Mouse (Mus musculus) hindbrain, embryonic 14.5 days (tissue): ENCODE results near the gene Kel. TPM values are rescaled to one million over a fixed set of nuclear protein-coding genes. Genes with fewer than 3 reads are reported as not detected.

Experiments used
- ATAC-seq: fragments of 200-750 bp; cut with Nextera tagmentation; 2 replicates; pipeline ENCODE4 v1.8.0; 2017; ENCODE audit warnings: moderate number of reproducible peaks, mild to moderate bottlenecking, moderate TSS enrichment, moderate library complexity; ENCODE audit not compliant: low FRiP score
- DNase-seq: peaks from one replicate; pipeline ENCODE4 v3.0.0-alpha.2; 2015; ENCODE audit warnings: low spot score
- H3K27ac ChIP-seq: fragments of 300-500 bp; sonication (generic); 2 replicates; pipeline ENCODE4 v1.5.1; 2014; ENCODE audit warnings: mild to moderate bottlenecking, moderate library complexity
- H3K27me3 ChIP-seq: fragments of 300-500 bp; sonication (generic); 2 replicates; pipeline ENCODE4 v1.6.1; 2014; ENCODE audit warnings: mild to moderate bottlenecking, low read length, mixed read lengths; ENCODE audit not compliant: control insufficient read depth, insufficient read depth
- H3K36me3 ChIP-seq: fragments of 300-500 bp; sonication (generic); replicated peaks from 2 replicates; pipeline ENCODE4 v1.6.1; 2014; ENCODE audit not compliant: control insufficient read depth, insufficient read depth
- H3K4me1 ChIP-seq: fragments of 300-500 bp; sonication (generic); replicated peaks from 2 replicates; pipeline ENCODE4 v1.6.1; 2014; ENCODE audit warnings: antibody characterized with exemption, low read length, mixed read lengths; ENCODE audit not compliant: control insufficient read depth, insufficient read depth
- H3K4me2 ChIP-seq: fragments of 300-500 bp; sonication (generic); replicated peaks from 2 replicates; pipeline ENCODE4 v1.6.1; 2014; ENCODE audit warnings: mild to moderate bottlenecking, moderate library complexity
- H3K4me3 ChIP-seq: fragments of 300-500 bp; sonication (generic); replicated peaks from 2 replicates; pipeline ENCODE4 v1.5.1; 2014; ENCODE audit warnings: mild to moderate bottlenecking, low read length
- H3K9ac ChIP-seq: fragments of 300-500 bp; sonication (generic); 2 replicates; pipeline ENCODE4 v1.6.1; 2014
- H3K9me3 ChIP-seq: fragments of 300-500 bp; sonication (generic); 2 replicates; pipeline ENCODE4 v1.6.1; 2016; ENCODE audit warnings: low read length; ENCODE audit not compliant: control insufficient read depth
- WGBS: fragments of 180-500 bp; shearing (Covaris S2); extraction: QIAGEN DNeasy Blood & Tissue Kit; methylation state at CpG from one replicate; pipeline ENCODE4 v1.1.7; 2014; 5-methylcytosine and 5-hydroxymethylcytosine counted together
- polyA plus RNA-seq: library from polyadenylated mRNA; unstranded; fragments of >200 nt; fragmentation: Nextera tagmentation; extraction: Ambion mirVana; gene quantifications from 2 replicates; pipeline ENCODE4 v1.2.1, GENCODE M21; 2014

The Kel gene
- polyA plus RNA-seq, 1 experiment from 2014 or later: 0.39 TPM

GRCm38 (mm10) chr6:41658487-41658886 lies 45.7 kb downstream of the Kel start:
- Histone ChIP-seq H3K4me1 (no peaks in the 10 kb centered on the region), H3K4me3 (no peak overlapping the region), H3K27ac (no peak overlapping the region), H3K36me3 (no peaks in the 10 kb centered on the region), H3K9me3 (no peaks in the 10 kb centered on the region), H3K4me2 (no peak overlapping the region), H3K27me3 (no peaks in the 10 kb centered on the region), H3K9ac (no peak overlapping the region)
- ATAC-seq: no peak
- WGBS: 95% methylated on average over 1 of the region's 1 CpGs
- no peak for DNase-seq

GRCm38 (mm10) chr6:41654648-41655047 lies 49.5 kb downstream of the Kel start:
- no peaks in the 10 kb centered on the region for H3K36me3 ChIP-seq
- no peak overlapping the region for H3K4me3 ChIP-seq
- H3K9me3 ChIP-seq: no peaks in the 10 kb centered on the region
- H3K4me2 ChIP-seq: no peak overlapping the region
- no peaks in the 10 kb centered on the region for H3K27me3 ChIP-seq
- ATAC-seq (no peak), DNase-seq (no peak)
- H3K27ac ChIP-seq: no peak overlapping the region
- H3K9ac ChIP-seq: no peak overlapping the region
- 91% methylated on average over 8 of the region's 8 CpGs for WGBS
- H3K4me1 ChIP-seq: no peaks in the 10 kb centered on the region

GRCm38 (mm10) chr6:41653173-41653572 lies 51.0 kb downstream of the Kel start:
- Histone ChIP-seq H3K4me3 (no peak overlapping the region), H3K4me1 (no peaks in the 10 kb centered on the region), H3K27ac (no peak overlapping the region), H3K27me3 (no peaks in the 10 kb centered on the region), H3K9me3 (no peaks in the 10 kb centered on the region), H3K9ac (no peak overlapping the region), H3K4me2 (no peak overlapping the region), H3K36me3 (no peaks in the 10 kb centered on the region)
- ATAC-seq: no peak
- WGBS: 96% methylated on average over 5 of the region's 5 CpGs
- DNase-seq: no peak

- H3K4me3 ChIP-seq: no peak overlapping the region
- ATAC-seq (no peak), DNase-seq (no peak)
- no peak overlapping the region for H3K9ac ChIP-seq
- no peak overlapping the region for H3K27ac ChIP-seq
- no peaks in the 10 kb centered on the region for H3K9me3 ChIP-seq
- no peaks in the 10 kb centered on the region for H3K36me3 ChIP-seq
- H3K27me3 ChIP-seq: no peaks in the 10 kb centered on the region
- no peaks in the 10 kb centered on the region for H3K4me1 ChIP-seq
- no peak overlapping the region for H3K4me2 ChIP-seq
Observed at GRCm38 (mm10) chr6:41646672-41647071, 57.5 kb downstream of the Kel start.

- no peak for DNase-seq
- WGBS: 91% methylated on average over 3 of the region's 3 CpGs
- Histone ChIP-seq H3K27ac (no peak overlapping the region), H3K27me3 (no peaks in the 10 kb centered on the region), H3K4me1 (no peaks in the 10 kb centered on the region), H3K9me3 (no peaks in the 10 kb centered on the region), H3K36me3 (no peaks in the 10 kb centered on the region), H3K4me2 (no peak overlapping the region), H3K4me3 (no peak overlapping the region), H3K9ac (no peak overlapping the region)
- ATAC-seq: no peak
Observed at GRCm38 (mm10) chr6:41646220-41646619, 57.9 kb downstream of the Kel start.

- DNase-seq (no peak), ATAC-seq (no peak)
- H3K36me3 ChIP-seq: no peaks in the 10 kb centered on the region
- H3K9ac ChIP-seq: no peak overlapping the region
- 90% methylated on average over 3 of the region's 3 CpGs for WGBS
- H3K4me1 ChIP-seq: no peaks in the 10 kb centered on the region
- H3K27ac ChIP-seq: no peak overlapping the region
- H3K27me3 ChIP-seq: no peaks in the 10 kb centered on the region
- H3K4me3 ChIP-seq: no peak overlapping the region
- H3K4me2 ChIP-seq: no peak overlapping the region
- H3K9me3 ChIP-seq: no peaks in the 10 kb centered on the region
Observed at GRCm38 (mm10) chr6:41643227-41643626, 60.9 kb downstream of the Kel start.

GRCm38 (mm10) chr6:41642765-41643164 lies 61.4 kb downstream of the Kel start:
- H3K9me3 ChIP-seq: no peaks in the 10 kb centered on the region
- no peak overlapping the region for H3K9ac ChIP-seq
- DNase-seq (no peak), ATAC-seq (no peak)
- no peaks in the 10 kb centered on the region for H3K27me3 ChIP-seq
- 90% methylated on average over 4 of the region's 4 CpGs for WGBS
- no peak overlapping the region for H3K4me3 ChIP-seq
- H3K4me1 ChIP-seq: no peaks in the 10 kb centered on the region
- no peaks in the 10 kb centered on the region for H3K36me3 ChIP-seq
- H3K27ac ChIP-seq: no peak overlapping the region
- no peak overlapping the region for H3K4me2 ChIP-seq

- H3K9ac ChIP-seq: no peak overlapping the region
- H3K4me3 ChIP-seq: no peak overlapping the region
- 80% methylated on average over 6 of the region's 6 CpGs for WGBS
- ATAC-seq (no peak), DNase-seq (no peak)
- no peaks in the 10 kb centered on the region for H3K4me1 ChIP-seq
- no peak overlapping the region for H3K27ac ChIP-seq
- no peak overlapping the region for H3K4me2 ChIP-seq
- no peaks in the 10 kb centered on the region for H3K9me3 ChIP-seq
- H3K27me3 ChIP-seq: no peaks in the 10 kb centered on the region
- H3K36me3 ChIP-seq: no peaks in the 10 kb centered on the region
Observed at GRCm38 (mm10) chr6:41641173-41641866, 62.8 kb downstream of the Kel start.

GRCm38 (mm10) chr6:41640449-41640848 lies 63.7 kb downstream of the Kel start:
- Histone ChIP-seq H3K36me3 (no peaks in the 10 kb centered on the region), H3K27me3 (no peaks in the 10 kb centered on the region), H3K9ac (no peak overlapping the region), H3K9me3 (no peaks in the 10 kb centered on the region), H3K4me2 (no peak overlapping the region), H3K27ac (no peak overlapping the region), H3K4me1 (no peaks in the 10 kb centered on the region), H3K4me3 (no peak overlapping the region)
- 54% methylated on average over 3 of the region's 3 CpGs for WGBS
- DNase-seq (no peak), ATAC-seq (no peak)

GRCm38 (mm10) chr6:41637927-41638506 lies 66.1 kb downstream of the Kel start:
- no peaks in the 10 kb centered on the region for H3K4me1 ChIP-seq
- no peak overlapping the region for H3K9ac ChIP-seq
- H3K27me3 ChIP-seq: no peaks in the 10 kb centered on the region
- H3K9me3 ChIP-seq: no peaks in the 10 kb centered on the region
- H3K4me3 ChIP-seq: no peak overlapping the region
- ATAC-seq (no peak), DNase-seq (no peak)
- no peak overlapping the region for H3K27ac ChIP-seq
- H3K36me3 ChIP-seq: no peaks in the 10 kb centered on the region
- H3K4me2 ChIP-seq: no peak overlapping the region
- 85% methylated on average over 6 of the region's 6 CpGs for WGBS
